Mouse (Mus musculus): ENCODE data around the gene Foxp1. TPM values are rescaled to one million over a fixed set of nuclear protein-coding genes. Genes with fewer than 3 reads are reported as not detected.

Foxp1 gene
- polyA plus RNA-seq, 1 experiment = 93.7 TPM

- 66% methylated on average over 9 of the region's 9 CpGs for WGBS
- TF ChIP-seq POLR2A (IDR thresholded peaks at IDR 0.05; ENCODE audit: borderline replicate concordance, control insufficient read depth, low read depth, low read length) (no peak), CTCF (IDR thresholded peaks at IDR 0.05; ENCODE audit: control insufficient read depth, insufficient read depth, low read length) (no peak)
- no peak overlapping the region for H3K4me3 ChIP-seq (replicated peaks; ENCODE audit: control insufficient read depth, low read depth, low read length)
- peaks cover 1% of the 10 kb centered on the region; the same call in 1 of the 2 replicates for H3K4me1 ChIP-seq (ENCODE audit: control insufficient read depth, insufficient read depth, low read length)
- peak overlapping the region; percentile 34; the same call in 1 of the 2 replicates for H3K27ac ChIP-seq (ENCODE audit: control insufficient read depth, insufficient read depth, low read depth, low read length, poor library complexity)
These were observed 82.6 kb downstream of the Foxp1 start for GRCm38 (mm10) chr6:99439878-99440361.

GRCm38 (mm10) chr6:99439214-99439877 lies 83.2 kb downstream of the Foxp1 start:
- TF ChIP-seq POLR2A (IDR thresholded peaks at IDR 0.05; ENCODE audit: borderline replicate concordance, control insufficient read depth, low read depth, low read length) (no peak), CTCF (IDR thresholded peaks at IDR 0.05; ENCODE audit: control insufficient read depth, insufficient read depth, low read length) (no peak)
- peak overlapping the region; percentile 34; the same call in 1 of the 2 replicates for H3K27ac ChIP-seq (ENCODE audit: control insufficient read depth, insufficient read depth, low read depth, low read length, poor library complexity)
- no peak overlapping the region for H3K4me3 ChIP-seq (replicated peaks; ENCODE audit: control insufficient read depth, low read depth, low read length)
- WGBS = 64% methylated on average over 9 of the region's 9 CpGs
- H3K4me1 ChIP-seq (ENCODE audit: control insufficient read depth, insufficient read depth, low read length) = peaks cover 3% of the 10 kb centered on the region; the same call in 1 of the 2 replicates

GRCm38 (mm10) chr6:99436371-99436770 lies 86.2 kb downstream of the Foxp1 start:
- H3K4me3 ChIP-seq (replicated peaks; ENCODE audit: control insufficient read depth, low read depth, low read length) = no peak overlapping the region
- peak overlapping the region; percentile 87 for H3K27ac ChIP-seq (ENCODE audit: control insufficient read depth, insufficient read depth, low read depth, low read length, poor library complexity)
- 37% methylated on average over 6 of the region's 6 CpGs for WGBS
- TF ChIP-seq CTCF (IDR thresholded peaks at IDR 0.05; ENCODE audit: control insufficient read depth, insufficient read depth, low read length) (no peak), POLR2A (IDR thresholded peaks at IDR 0.05; ENCODE audit: borderline replicate concordance, control insufficient read depth, low read depth, low read length) (no peak)
- peaks cover 5% of the 10 kb centered on the region; the same call in 1 of the 2 replicates for H3K4me1 ChIP-seq (ENCODE audit: control insufficient read depth, insufficient read depth, low read length)

DNA sequence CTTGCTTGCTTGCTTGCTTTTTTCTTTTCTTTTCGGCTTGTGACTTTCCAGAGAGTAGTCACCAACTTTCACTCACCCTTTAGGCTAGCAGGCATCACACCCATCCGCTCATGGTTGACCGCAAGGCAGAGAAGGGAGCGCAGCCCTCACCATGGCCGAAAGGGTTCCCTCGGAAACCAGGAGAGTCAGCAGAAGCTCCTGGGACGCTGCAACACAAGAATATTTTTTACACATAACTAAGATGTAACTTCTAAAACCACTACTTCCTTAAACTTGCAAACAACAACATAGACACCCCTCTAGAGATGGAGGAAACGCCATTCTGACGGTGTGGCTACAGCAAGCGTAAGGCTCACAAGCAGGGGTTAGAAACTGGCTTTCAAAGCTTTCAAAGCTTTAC lies 87.4 kb downstream of the Foxp1 start:
- TF ChIP-seq POLR2A (IDR thresholded peaks at IDR 0.05; ENCODE audit: borderline replicate concordance, control insufficient read depth, low read depth, low read length) (no peak), CTCF (IDR thresholded peaks at IDR 0.05; ENCODE audit: control insufficient read depth, insufficient read depth, low read length) (no peak)
- 36% methylated on average over 10 of the region's 10 CpGs for WGBS
- Histone ChIP-seq H3K27ac (ENCODE audit: control insufficient read depth, insufficient read depth, low read depth, low read length, poor library complexity) (peak overlapping the region; percentile 76), H3K4me1 (ENCODE audit: control insufficient read depth, insufficient read depth, low read length) (peaks cover 5% of the 10 kb centered on the region; the same call in 1 of the 2 replicates), H3K4me3 (replicated peaks; ENCODE audit: control insufficient read depth, low read depth, low read length) (peak overlapping the region; percentile 46)

DNA sequence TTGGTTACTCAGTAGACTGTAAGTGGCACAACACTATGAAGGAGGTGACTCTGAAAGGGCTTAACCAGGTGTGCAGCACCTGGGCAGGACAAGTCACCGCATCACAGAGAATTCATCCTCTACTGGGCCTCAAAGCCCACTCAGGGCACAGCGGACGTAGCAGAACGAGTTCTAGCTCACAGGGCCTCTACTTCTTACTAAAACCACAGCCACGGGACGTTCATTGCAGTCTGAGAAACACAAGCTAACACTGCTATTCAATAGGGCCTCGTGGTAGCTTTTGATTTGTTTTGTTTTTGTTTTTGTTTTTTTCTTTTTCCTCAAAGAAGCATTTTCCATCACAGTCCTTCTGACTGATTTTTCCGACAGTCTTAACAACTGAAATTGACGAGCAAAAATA lies 89.5 kb downstream of the Foxp1 start:
- Histone ChIP-seq H3K4me3 (replicated peaks; ENCODE audit: control insufficient read depth, low read depth, low read length) (no peak overlapping the region), H3K4me1 (ENCODE audit: control insufficient read depth, insufficient read depth, low read length) (peaks cover 5% of the 10 kb centered on the region; the same call in 1 of the 2 replicates), H3K27ac (ENCODE audit: control insufficient read depth, insufficient read depth, low read depth, low read length, poor library complexity) (no peak overlapping the region)
- TF ChIP-seq CTCF (IDR thresholded peaks at IDR 0.05; ENCODE audit: control insufficient read depth, insufficient read depth, low read length) = no peak
- 81% methylated on average over 9 of the region's 9 CpGs for WGBS

DNA sequence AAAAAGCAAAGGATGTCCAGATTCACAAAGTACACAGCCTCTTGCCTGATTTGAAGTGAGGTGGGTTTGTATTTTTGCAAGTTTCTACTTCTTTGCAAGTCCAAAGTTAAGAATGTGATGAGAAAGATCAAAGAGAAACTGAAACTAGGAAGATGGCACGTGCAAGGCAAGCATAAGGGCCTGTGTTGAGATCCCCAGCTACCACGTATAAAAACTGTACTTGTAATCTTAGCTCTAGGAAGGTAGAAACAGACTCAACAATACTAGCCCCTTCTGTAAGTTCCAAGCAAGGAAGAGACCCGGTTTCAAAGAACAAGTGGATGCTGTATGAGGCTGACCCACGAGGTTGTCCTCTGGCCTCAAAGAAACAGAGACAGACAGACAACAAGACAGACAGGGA lies 90.6 kb downstream of the Foxp1 start:
- Histone ChIP-seq H3K4me1 (ENCODE audit: control insufficient read depth, insufficient read depth, low read length) (peaks cover 5% of the 10 kb centered on the region; the same call in 1 of the 2 replicates), H3K27ac (ENCODE audit: control insufficient read depth, insufficient read depth, low read depth, low read length, poor library complexity) (no peak overlapping the region), H3K4me3 (replicated peaks; ENCODE audit: control insufficient read depth, low read depth, low read length) (peak overlapping the region; percentile 16)
- 36% methylated on average over 4 of the region's 4 CpGs for WGBS
- TF ChIP-seq CTCF (IDR thresholded peaks at IDR 0.05; ENCODE audit: control insufficient read depth, insufficient read depth, low read length) (no peak), POLR2A (IDR thresholded peaks at IDR 0.05; ENCODE audit: borderline replicate concordance, control insufficient read depth, low read depth, low read length) (no peak)

GRCm38 (mm10) chr6:99430560-99430959 lies 92.0 kb downstream of the Foxp1 start:
- no peak for TF ChIP-seq POLR2A (IDR thresholded peaks at IDR 0.05; ENCODE audit: borderline replicate concordance, control insufficient read depth, low read depth, low read length)
- no peak for TF ChIP-seq CTCF (IDR thresholded peaks at IDR 0.05; ENCODE audit: control insufficient read depth, insufficient read depth, low read length)
- Histone ChIP-seq H3K4me1 (ENCODE audit: control insufficient read depth, insufficient read depth, low read length) (peaks cover 4% of the 10 kb centered on the region; the same call in 1 of the 2 replicates), H3K27ac (ENCODE audit: control insufficient read depth, insufficient read depth, low read depth, low read length, poor library complexity) (no peak overlapping the region), H3K4me3 (replicated peaks; ENCODE audit: control insufficient read depth, low read depth, low read length) (no peak overlapping the region)
- WGBS = 91% methylated on average over 14 of the region's 14 CpGs

DNA sequence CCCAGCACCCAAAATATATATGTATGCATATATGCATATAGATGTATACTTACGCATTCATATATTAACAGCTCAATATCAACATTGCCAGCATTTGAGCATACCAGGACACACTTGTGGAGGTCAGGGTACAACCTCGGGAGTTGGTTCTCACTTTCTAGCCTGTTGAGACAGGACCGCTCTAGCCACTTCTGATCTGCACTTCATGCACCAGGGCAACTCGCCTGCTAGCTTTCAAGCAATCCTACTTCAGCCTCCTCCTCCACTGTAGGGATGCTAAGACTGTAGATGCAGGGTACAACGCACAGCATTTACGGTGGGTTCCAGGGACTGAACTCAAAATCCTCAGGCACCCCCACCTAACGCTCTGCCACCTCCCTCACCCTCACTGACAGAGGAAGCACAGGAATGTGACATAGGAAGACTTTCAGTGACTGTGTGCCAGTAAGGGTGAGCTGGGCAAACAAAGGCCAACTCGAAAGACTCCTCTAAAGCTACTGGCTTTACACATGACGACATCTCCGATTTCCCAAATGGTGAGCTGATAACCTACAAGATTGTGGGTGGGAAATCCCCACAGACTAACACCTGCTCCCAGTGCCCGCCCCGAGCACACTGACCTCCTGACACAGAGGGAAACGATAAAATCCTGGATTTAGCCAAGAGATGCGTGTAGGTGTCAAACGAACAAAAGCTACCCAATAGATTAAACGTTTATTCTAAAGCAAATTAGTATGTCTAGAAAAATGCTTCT lies 93.0 kb downstream of the Foxp1 start:
- WGBS = 82% methylated on average over 16 of the region's 16 CpGs
- Histone ChIP-seq H3K4me3 (replicated peaks; ENCODE audit: control insufficient read depth, low read depth, low read length) (no peak overlapping the region), H3K4me1 (ENCODE audit: control insufficient read depth, insufficient read depth, low read length) (peaks cover 3% of the 10 kb centered on the region; the same call in 1 of the 2 replicates), H3K27ac (ENCODE audit: control insufficient read depth, insufficient read depth, low read depth, low read length, poor library complexity) (no peak overlapping the region)
- no peak for TF ChIP-seq CTCF (IDR thresholded peaks at IDR 0.05; ENCODE audit: control insufficient read depth, insufficient read depth, low read length)
- TF ChIP-seq POLR2A (IDR thresholded peaks at IDR 0.05; ENCODE audit: borderline replicate concordance, control insufficient read depth, low read depth, low read length) = no peak

Data from bone marrow, adult 2 months (tissue).